Mouse (Mus musculus): ENCODE measurements at regions not wholly inside any gene's neighbourhood (a gene's known extent, or its start where the extent isn't known, plus 50 kb on each side); places are given as distances from the start of the nearest gene placed in this dataset.

DNA sequence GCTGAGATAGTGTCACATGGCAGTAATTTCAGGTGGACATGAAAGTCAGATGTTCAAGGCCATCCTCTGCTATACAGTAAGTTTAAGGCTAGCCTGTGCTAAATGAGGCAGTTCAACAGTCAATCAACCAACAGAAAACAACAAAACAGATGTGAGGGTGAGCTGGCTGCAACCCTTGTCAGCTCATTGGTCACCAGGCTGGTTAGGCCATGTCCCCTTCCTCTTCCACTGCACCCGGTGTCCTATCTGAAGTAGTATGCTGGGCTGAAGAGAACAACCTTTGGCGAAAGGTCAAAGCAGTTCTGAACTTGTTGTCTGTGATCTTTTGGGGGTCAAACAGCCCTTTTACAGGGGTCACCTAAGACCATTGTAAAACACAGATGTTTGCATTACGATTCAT lies 78.2 kb upstream of the Fam174b start:
- TF ChIP-seq JUN (IDR thresholded peaks at IDR 0.05; ENCODE audit: insufficient read depth, low read depth, low read length) (no peak), POLR2A (IDR thresholded peaks at IDR 0.05; ENCODE audit: low read depth, low read length) (no peak), IRF4 (IDR thresholded peaks at IDR 0.05; ENCODE audit: low read depth, low read length) (no peak), MAFK (IDR thresholded peaks at IDR 0.05; ENCODE audit: insufficient replicate concordance, low read length) (no peak), CTCF (conservative IDR thresholded peaks at IDR 0.05 in 1 of 2, IDR thresholded peaks at IDR 0.05 in 1 of 2; ENCODE audit: low read depth in 2 of 2, low read length in 2 of 2) (no peak), PAX5 (IDR thresholded peaks at IDR 0.05; ENCODE audit: low read length) (no peak), ZNF384 (IDR thresholded peaks at IDR 0.05; ENCODE audit: low read depth, low read length) (no peak), JUND (conservative IDR thresholded peaks at IDR 0.05; ENCODE audit: low read depth, low read length) (no peak), ELF1 (IDR thresholded peaks at IDR 0.05; ENCODE audit: low read depth, low read length) (no peak), EP300 (IDR thresholded peaks at IDR 0.05; ENCODE audit: low read length) (no peak), HCFC1 (IDR thresholded peaks at IDR 0.05; ENCODE audit: low read depth, low read length) (no peak), SMC3 (IDR thresholded peaks at IDR 0.05; ENCODE audit: low read depth, low read length) (no peak)

Data from CH12.LX (cell line).